Mouse (Mus musculus): ENCODE measurements around the gene Btnl10. TPM values are rescaled to one million over a fixed set of nuclear protein-coding genes. Genes with fewer than 3 reads are reported as not detected.

The Btnl10 gene
- total RNA-seq (2012; rRNA removed): not detected in 2 replicates

DNA sequence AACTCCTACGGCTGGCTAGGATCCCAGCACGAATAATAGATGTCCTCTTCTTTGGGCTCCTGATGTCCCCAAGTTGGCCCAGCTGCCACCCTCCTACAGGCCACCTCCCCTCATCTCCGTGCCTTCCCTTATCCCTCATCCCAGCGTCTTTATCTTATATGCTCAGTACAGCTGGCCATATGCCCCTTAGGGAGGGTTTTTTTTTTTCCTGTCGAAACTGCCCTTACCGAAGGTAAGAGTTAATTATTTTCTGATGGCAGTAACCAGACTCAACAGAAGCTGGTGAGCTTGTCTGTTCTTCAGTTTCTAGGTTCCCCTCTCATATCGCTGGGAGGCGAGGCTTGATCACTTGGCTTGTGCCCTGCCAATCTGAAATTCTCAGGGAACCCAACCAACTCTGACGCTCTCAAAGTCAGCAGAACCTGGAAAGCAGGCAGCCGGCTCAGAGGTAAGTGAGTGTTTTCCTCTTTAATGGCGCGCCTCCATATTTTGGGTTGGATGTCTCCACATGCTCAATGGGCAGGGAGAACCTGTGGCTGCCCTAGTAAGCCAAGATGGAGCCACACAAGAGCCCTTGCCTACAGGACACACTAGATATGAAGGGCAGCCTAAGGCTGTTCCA is at the start of gene Btnl10:
Gene Btnl10, plus strand, starts transcription at position 164 of the 622 bp plus-strand sequence.
- Histone ChIP-seq H3K4me3 (ENCODE audit: insufficient read depth in 1 of 2, low read depth in 1 of 2, low read length in 2 of 2, poor library complexity in 1 of 2, severe bottlenecking in 1 of 2) (no peak within 1 kb of the TSS), H3K27ac (ENCODE audit: insufficient read depth, low read depth, low read length, poor library complexity, severe bottlenecking) (no peak within 1 kb of the TSS), H3K36me3 (ENCODE audit: control insufficient read depth, insufficient read depth, low read length, poor library complexity, severe bottlenecking) (no peaks in the 10 kb centered on the region), H3K9me3 (ENCODE audit: control insufficient read depth, insufficient read depth, low read depth, low read length) (no peaks in the 10 kb centered on the region), H3K4me1 (ENCODE audit: control insufficient read depth in 2 of 2, insufficient read depth in 2 of 2, low read length in 2 of 2, poor library complexity in 1 of 2) (no peaks in the 10 kb centered on the region), H3K9ac (ENCODE audit: insufficient read depth, low read depth, low read length, poor library complexity, severe bottlenecking) (no peak within 1 kb of the TSS)
- no peak for DNase-seq (ENCODE audit: low read depth, low spot score)
- TF ChIP-seq HCFC1 (IDR thresholded peaks at IDR 0.05; ENCODE audit: borderline replicate concordance, insufficient read depth, low read length): no peak
- TF ChIP-seq CHD2 (IDR thresholded peaks at IDR 0.05; ENCODE audit: low read depth, low read length): no peak
- no peak for TF ChIP-seq ZNF384 (IDR thresholded peaks at IDR 0.05; ENCODE audit: low read depth, low read length)
- no peak for TF ChIP-seq MAFK (IDR thresholded peaks at IDR 0.05; ENCODE audit: insufficient read depth, low read depth, low read length)
- TF ChIP-seq ZC3H11A (IDR thresholded peaks at IDR 0.05; ENCODE audit: borderline replicate concordance, low read depth, low read length): no peak
- in situ Hi-C loops (cut with MboI; ENCODE audit: low sequenced_read_pairs in 2 of 2, unreplicated experiment in 2 of 2): no loop called here

DNA sequence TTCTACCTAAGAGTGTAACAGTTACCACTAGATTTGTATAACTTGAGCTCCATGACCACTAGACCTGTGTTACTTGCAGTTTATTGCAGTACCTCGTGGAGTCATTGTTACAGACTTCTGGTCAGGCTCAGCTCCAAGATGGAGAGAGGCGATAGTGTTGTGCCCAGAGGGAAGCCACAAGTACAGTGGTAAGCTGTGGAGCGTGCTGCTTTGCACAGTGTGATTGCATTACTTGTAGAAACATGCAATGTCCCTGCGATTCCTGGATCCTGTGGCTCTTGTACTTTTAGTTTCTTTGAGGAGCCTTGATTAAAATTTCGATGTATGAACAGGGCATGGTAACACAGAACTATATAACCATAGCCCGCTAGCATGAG is 49.8 kb upstream of the Btnl10 start:
- Histone ChIP-seq H3K9me3 (ENCODE audit: control insufficient read depth, insufficient read depth, low read depth, low read length) (no peaks in the 10 kb centered on the region), H3K36me3 (ENCODE audit: control insufficient read depth, insufficient read depth, low read length, poor library complexity, severe bottlenecking) (peaks cover 3% of the 10 kb centered on the region; the same call in 1 of the 2 replicates), H3K27ac (ENCODE audit: insufficient read depth, low read depth, low read length, poor library complexity, severe bottlenecking) (no peak overlapping the region), H3K9ac (ENCODE audit: insufficient read depth, low read depth, low read length, poor library complexity, severe bottlenecking) (no peak overlapping the region), H3K4me1 (ENCODE audit: control insufficient read depth in 2 of 2, insufficient read depth in 2 of 2, low read length in 2 of 2, poor library complexity in 1 of 2) (no peaks in the 10 kb centered on the region), H3K4me3 (ENCODE audit: insufficient read depth in 1 of 2, low read depth in 1 of 2, low read length in 2 of 2, poor library complexity in 1 of 2, severe bottlenecking in 1 of 2) (peak overlapping the region; percentile 83 to 85; a peak in 3 of 4 replicates)
- no peak for DNase-seq (ENCODE audit: low read depth, low spot score)
- TF ChIP-seq MAFK (IDR thresholded peaks at IDR 0.05; ENCODE audit: insufficient read depth, low read depth, low read length) (no peak), CHD2 (IDR thresholded peaks at IDR 0.05; ENCODE audit: low read depth, low read length) (no peak), ZNF384 (IDR thresholded peaks at IDR 0.05; ENCODE audit: low read depth, low read length) (no peak), HCFC1 (IDR thresholded peaks at IDR 0.05; ENCODE audit: borderline replicate concordance, insufficient read depth, low read length) (no peak), ZC3H11A (IDR thresholded peaks at IDR 0.05; ENCODE audit: borderline replicate concordance, low read depth, low read length) (no peak)
- in situ Hi-C loops (cut with MboI; ENCODE audit: low sequenced_read_pairs in 2 of 2, unreplicated experiment in 2 of 2): no loop called here

DNA sequence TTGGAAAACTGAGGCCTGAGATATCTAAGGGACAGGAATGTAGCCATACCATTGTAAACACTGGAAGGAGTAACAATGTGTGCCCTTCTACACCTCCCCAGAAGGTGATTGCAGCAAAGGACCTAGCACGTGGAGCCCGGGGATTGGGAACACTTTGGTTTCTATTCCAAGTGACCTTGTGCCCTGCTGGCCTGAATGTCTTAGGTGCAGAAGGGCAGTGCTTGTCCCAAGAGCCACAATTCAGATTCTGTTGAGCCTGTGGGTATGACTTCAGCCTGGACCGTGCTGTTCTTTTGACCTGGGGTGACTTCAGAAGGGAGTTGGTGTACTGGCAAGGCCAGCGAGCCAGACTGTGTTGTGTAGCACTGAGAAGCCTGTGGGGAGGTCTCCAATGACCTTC is 46.7 kb upstream of the Btnl10 start:
- Histone ChIP-seq H3K4me1 (ENCODE audit: control insufficient read depth in 2 of 2, insufficient read depth in 2 of 2, low read length in 2 of 2, poor library complexity in 1 of 2) (no peaks in the 10 kb centered on the region), H3K27ac (ENCODE audit: insufficient read depth, low read depth, low read length, poor library complexity, severe bottlenecking) (no peak overlapping the region), H3K36me3 (ENCODE audit: control insufficient read depth, insufficient read depth, low read length, poor library complexity, severe bottlenecking) (peaks cover 7% of the 10 kb centered on the region; the same call in 1 of the 2 replicates), H3K9me3 (ENCODE audit: control insufficient read depth, insufficient read depth, low read depth, low read length) (no peaks in the 10 kb centered on the region), H3K9ac (ENCODE audit: insufficient read depth, low read depth, low read length, poor library complexity, severe bottlenecking) (no peak overlapping the region), H3K4me3 (ENCODE audit: insufficient read depth in 1 of 2, low read depth in 1 of 2, low read length in 2 of 2, poor library complexity in 1 of 2, severe bottlenecking in 1 of 2) (no peak overlapping the region)
- in situ Hi-C loops (cut with MboI; ENCODE audit: low sequenced_read_pairs in 2 of 2, unreplicated experiment in 2 of 2): no loop called here
- DNase-seq (ENCODE audit: low read depth, low spot score): no peak
- TF ChIP-seq ZC3H11A (IDR thresholded peaks at IDR 0.05; ENCODE audit: borderline replicate concordance, low read depth, low read length) (no peak), CHD2 (IDR thresholded peaks at IDR 0.05; ENCODE audit: low read depth, low read length) (no peak)

DNA sequence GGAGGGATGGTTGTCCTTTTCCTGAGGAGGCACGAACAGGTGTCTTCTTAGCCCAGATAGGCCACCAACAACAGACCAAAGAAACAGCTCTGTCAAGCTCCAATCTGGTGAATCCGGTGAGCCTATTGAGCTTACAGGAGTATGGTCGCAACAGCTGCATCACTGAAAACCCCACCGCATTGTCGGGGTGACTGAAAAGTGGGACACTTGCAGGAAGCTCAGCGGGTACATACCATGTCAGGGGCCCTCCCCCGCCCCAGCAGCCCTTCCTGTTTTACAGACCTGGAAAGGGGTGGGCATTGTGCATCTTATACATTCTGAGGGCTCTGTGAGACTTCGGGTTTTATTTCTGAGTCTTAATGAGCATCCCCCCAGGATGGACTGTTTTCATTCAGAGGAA is 34.0 kb upstream of the Btnl10 start:
- in situ Hi-C loops (cut with MboI; ENCODE audit: low sequenced_read_pairs in 2 of 2, unreplicated experiment in 2 of 2): no loop called here
- Histone ChIP-seq H3K4me1 (ENCODE audit: control insufficient read depth in 2 of 2, insufficient read depth in 2 of 2, low read length in 2 of 2, poor library complexity in 1 of 2) (no peaks in the 10 kb centered on the region), H3K9me3 (ENCODE audit: control insufficient read depth, insufficient read depth, low read depth, low read length) (no peaks in the 10 kb centered on the region), H3K36me3 (ENCODE audit: control insufficient read depth, insufficient read depth, low read length, poor library complexity, severe bottlenecking) (peaks cover 10% of the 10 kb centered on the region; the same call in 1 of the 2 replicates), H3K9ac (ENCODE audit: insufficient read depth, low read depth, low read length, poor library complexity, severe bottlenecking) (no peak overlapping the region), H3K27ac (ENCODE audit: insufficient read depth, low read depth, low read length, poor library complexity, severe bottlenecking) (no peak overlapping the region), H3K4me3 (ENCODE audit: insufficient read depth in 1 of 2, low read depth in 1 of 2, low read length in 2 of 2, poor library complexity in 1 of 2, severe bottlenecking in 1 of 2) (no peak overlapping the region)
- no peak for DNase-seq (ENCODE audit: low read depth, low spot score)
- no peak for TF ChIP-seq CHD2 (IDR thresholded peaks at IDR 0.05; ENCODE audit: low read depth, low read length)
- TF ChIP-seq MAFK (IDR thresholded peaks at IDR 0.05; ENCODE audit: insufficient read depth, low read depth, low read length): no peak
- TF ChIP-seq ZNF384 (IDR thresholded peaks at IDR 0.05; ENCODE audit: low read depth, low read length): no peak
- no peak for TF ChIP-seq HCFC1 (IDR thresholded peaks at IDR 0.05; ENCODE audit: borderline replicate concordance, insufficient read depth, low read length)
- TF ChIP-seq ZC3H11A (IDR thresholded peaks at IDR 0.05; ENCODE audit: borderline replicate concordance, low read depth, low read length): no peak

DNA sequence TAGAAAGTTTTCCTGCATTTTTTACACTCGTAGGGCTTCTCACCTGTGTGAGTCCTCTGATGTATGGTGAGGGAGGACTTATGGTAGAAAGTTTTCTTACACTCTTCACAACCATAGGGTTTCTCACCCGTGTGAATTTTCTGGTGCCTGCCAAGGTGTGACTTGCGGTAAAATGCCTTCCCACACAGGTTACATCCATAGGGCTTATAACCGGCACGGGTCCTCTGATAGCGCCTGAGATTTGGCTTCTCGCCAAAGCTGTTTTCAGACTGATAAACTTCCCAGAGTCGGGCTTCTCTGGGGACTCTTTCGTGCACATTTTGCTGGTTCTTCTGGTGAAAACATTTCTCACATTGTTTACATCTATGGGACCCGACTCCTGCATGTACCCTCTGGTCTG is 27.2 kb upstream of the Btnl10 start:
- Histone ChIP-seq H3K9me3 (ENCODE audit: control insufficient read depth, insufficient read depth, low read depth, low read length) (no peaks in the 10 kb centered on the region), H3K4me1 (ENCODE audit: control insufficient read depth in 2 of 2, insufficient read depth in 2 of 2, low read length in 2 of 2, poor library complexity in 1 of 2) (peaks cover 0 to 2% of the 10 kb centered on the region in 2 experiments; a peak in 1 of 4 replicates), H3K9ac (ENCODE audit: insufficient read depth, low read depth, low read length, poor library complexity, severe bottlenecking) (no peak overlapping the region), H3K36me3 (ENCODE audit: control insufficient read depth, insufficient read depth, low read length, poor library complexity, severe bottlenecking) (peaks cover 18% of the 10 kb centered on the region), H3K27ac (ENCODE audit: insufficient read depth, low read depth, low read length, poor library complexity, severe bottlenecking) (no peak overlapping the region), H3K4me3 (ENCODE audit: insufficient read depth in 1 of 2, low read depth in 1 of 2, low read length in 2 of 2, poor library complexity in 1 of 2, severe bottlenecking in 1 of 2) (no peak overlapping the region)
- no peak for DNase-seq (ENCODE audit: low read depth, low spot score)
- TF ChIP-seq CHD2 (IDR thresholded peaks at IDR 0.05; ENCODE audit: low read depth, low read length) (no peak), ZC3H11A (IDR thresholded peaks at IDR 0.05; ENCODE audit: borderline replicate concordance, low read depth, low read length) (no peak), ZNF384 (IDR thresholded peaks at IDR 0.05; ENCODE audit: low read depth, low read length) (no peak), HCFC1 (IDR thresholded peaks at IDR 0.05; ENCODE audit: borderline replicate concordance, insufficient read depth, low read length) (no peak), MAFK (IDR thresholded peaks at IDR 0.05; ENCODE audit: insufficient read depth, low read depth, low read length) (no peak)
- in situ Hi-C loops (cut with MboI; ENCODE audit: low sequenced_read_pairs in 2 of 2, unreplicated experiment in 2 of 2): no loop called here

Measured in ES-E14 (cell line).